Comparison of ENCODE assay signal across 17 mouse cellular contexts in genomic region chr13:95382418-95382817, GRCm38 (mm10). TPM values are rescaled to one million over a fixed set of nuclear protein-coding genes. Genes with fewer than 3 reads are reported as not detected.
DNase-seq lines count a peak whose midpoint lies in the region; ATAC-seq and TF ChIP-seq lines count a peak whose summit lies in the region.
"Had no signal": no experiment of that assay in that cellular context is flagged by ENCODE, and none has a peak within 500 bp of the region (broad histone marks: within the 10 kb centered on the region; RNA-seq: fewer than 3 reads in every experiment).

No protein-coding gene starts in this region.

- no peak overlapping the region for H3K9ac ChIP-seq in intestine, embryonic 16.5 days (ENCODE audit: low read depth, low read length)
- H3K9ac ChIP-seq: forebrain, postnatal 0 days; hindbrain, embryonic 14.5 days; intestine, embryonic 15.5 days; kidney, embryonic 15.5 days; limb, embryonic 15.5 days; midbrain, embryonic 15.5 days had no signal

- no peaks in the 10 kb centered on the region for H3K4me1 ChIP-seq in intestine, embryonic 16.5 days (ENCODE audit: control insufficient read depth, insufficient read depth, low read length)
- H3K4me1 ChIP-seq: intestine, embryonic 15.5 days; kidney, embryonic 15.5 days; limb, embryonic 15.5 days; midbrain, embryonic 15.5 days had no signal

- ATAC-seq in intestine, embryonic 16.5 days = no peak
- ATAC-seq: forebrain, postnatal 0 days; intestine, embryonic 15.5 days; midbrain, embryonic 15.5 days had no signal

- H3K4me2 ChIP-seq in myocyte (ENCODE audit: low read depth) = peak overlapping the region; percentile 45
- H3K4me2 ChIP-seq in intestine, embryonic 16.5 days (ENCODE audit: low read depth, low read length) = no peak overlapping the region
- H3K4me2 ChIP-seq: hindbrain, embryonic 14.5 days; intestine, embryonic 15.5 days; kidney, embryonic 15.5 days; limb, embryonic 15.5 days; midbrain, embryonic 15.5 days had no signal

- WGBS in intestine, embryonic 16.5 days = 59% methylated on average over 5 of the region's 5 CpGs

- peak overlapping the region; percentile 71 for H3K27ac ChIP-seq in gastrocnemius, adult 2 months
- H3K27ac ChIP-seq in intestine, embryonic 16.5 days (ENCODE audit: low read length) = no peak overlapping the region
- H3K27ac ChIP-seq: hindbrain, embryonic 14.5 days; intestine, embryonic 15.5 days; kidney, embryonic 15.5 days; limb, embryonic 15.5 days; midbrain, embryonic 15.5 days had no signal

- H3K36me3 ChIP-seq in myocyte (ENCODE audit: control insufficient read depth, insufficient read depth) = no peaks in the 10 kb centered on the region
- no peaks in the 10 kb centered on the region for H3K36me3 ChIP-seq in intestine, embryonic 16.5 days (ENCODE audit: control insufficient read depth, insufficient read depth, low read length)
- H3K36me3 ChIP-seq: intestine, embryonic 15.5 days; kidney, embryonic 15.5 days; limb, embryonic 15.5 days; midbrain, embryonic 15.5 days had no signal

- no peak for TF ChIP-seq POLR2A in myocyte (IDR thresholded peaks at IDR 0.05; ENCODE audit: insufficient read length, low read depth)

- H3K4me3 ChIP-seq in gastrocnemius, adult 2 months = no peak overlapping the region
- no peak overlapping the region for H3K4me3 ChIP-seq in myocyte
- H3K4me3 ChIP-seq in intestine, embryonic 16.5 days (ENCODE audit: low read length) = no peak overlapping the region
- H3K4me3 ChIP-seq: intestine, embryonic 15.5 days; kidney, embryonic 15.5 days; limb, embryonic 15.5 days; midbrain, embryonic 15.5 days had no signal

- H3ac ChIP-seq in myocyte (ENCODE audit: control insufficient read depth, insufficient read length) = no peak overlapping the region

- TF ChIP-seq CTCF in gastrocnemius, adult 2 months (IDR thresholded peaks at IDR 0.05) = no peak

- intact Hi-C loops in gastrocnemius, adult 2 months (cut with DNase I) = no loop called here
- intact Hi-C loops in heart, postnatal 10 days (cut with DNase I) = no loop called here
- intact Hi-C loops in heart, postnatal 36 days (cut with DNase I) = no loop called here

- DNase-seq in gastrocnemius, adult 2 months = peak; percentile 62
- no peak for DNase-seq in gastrocnemius, postnatal 10 days
- DNase-seq in heart, postnatal 10 days = peak; percentile 15 to 20
- no peak for DNase-seq in heart, postnatal 36 days
- peak; percentile 20 for DNase-seq in brain, adult 2 months (ENCODE audit: low read depth, low spot score)
- DNase-seq in spleen, postnatal 10 days (ENCODE audit: low spot score in 2 of 2) = no peak
- DNase-seq: cerebellum, adult 9-10 months; forebrain, postnatal 0 days; lung, adult 18-20 months; thymus, adult 2 months had no signal

- no peaks in the 10 kb centered on the region for H3K9me3 ChIP-seq in intestine, embryonic 16.5 days (ENCODE audit: control insufficient read depth, low read length)
- H3K9me3 ChIP-seq: intestine, embryonic 15.5 days; kidney, embryonic 15.5 days; limb, embryonic 15.5 days; midbrain, embryonic 15.5 days had no signal

- H3K27me3 ChIP-seq in myocyte (ENCODE audit: control insufficient read depth, insufficient read depth, insufficient read length) = no peaks in the 10 kb centered on the region
- H3K27me3 ChIP-seq in intestine, embryonic 16.5 days (replicated peaks; ENCODE audit: control insufficient read depth, insufficient read depth, low read length) = no peaks in the 10 kb centered on the region
- H3K27me3 ChIP-seq: intestine, embryonic 15.5 days; kidney, embryonic 15.5 days; limb, embryonic 15.5 days; midbrain, embryonic 15.5 days had no signal

- H3K79me2 ChIP-seq in myocyte (ENCODE audit: control insufficient read depth, insufficient read depth) = no peaks in the 10 kb centered on the region

TF ChIP-seq in myocyte, 11 proteins besides CTCF, POLR2A, EP300 and RAD21:
- TF ChIP-seq MYOD1 (IDR thresholded peaks at IDR 0.05; ENCODE audit: control insufficient read depth in 1 of 3, insufficient read length in 2 of 3, low read depth in 2 of 3) (peak in 1 of 3 experiments; percentile 80), POLR2AphosphoS2 (IDR thresholded peaks at IDR 0.05; ENCODE audit: insufficient read length, low read depth) (no peak), CEBPB (IDR thresholded peaks at IDR 0.05; ENCODE audit: insufficient read depth, poor library complexity, severe bottlenecking) (0 out of 2 replicates have a peak, but pooled peaks have one; percentile 16), SRF (IDR thresholded peaks at IDR 0.05; ENCODE audit: control insufficient read depth, insufficient read length, low read depth) (no peak)
TF ChIP-seq in myocyte: peak in this region for 2.

RNA-seq across cellular contexts. Expression of gene Aggf1, which starts 7.3 kb away (rescaled TPM):
- 10 to 100 TPM; 16.5 to 19.7 TPM for total RNA-seq in gastrocnemius, adult 2 months (2021)
- total RNA-seq in gastrocnemius, postnatal 10 days (2021) = 10 to 100 TPM; 17.2 to 18.0 TPM
- total RNA-seq in heart, postnatal 10 days (2021) = 10 to 100 TPM; 25.7 to 28.2 TPM
- 10 to 100 TPM; 20.6 to 22.1 TPM for total RNA-seq in heart, postnatal 36 days (2021)
- 12.3 TPM for polyA plus RNA-seq in myocyte (2012; fragmentation: generic; extraction: Trizol)
- polyA plus RNA-seq in intestine, embryonic 16.5 days (2015; fragmentation: Nextera tagmentation; extraction: Ambion mirVana) = 22.8 and 25.0 TPM in 2 replicates

RNA-seq across cellular contexts. Expression of gene Zbed3, which starts 59.0 kb away (rescaled TPM):
- total RNA-seq in gastrocnemius, adult 2 months (2021) = 1 to 10 TPM; 4.2 to 8.2 TPM
- 10 to 100 TPM; 15.1 to 15.6 TPM for total RNA-seq in gastrocnemius, postnatal 10 days (2021)
- 10 to 100 TPM; 29.2 to 30.0 TPM for total RNA-seq in heart, postnatal 10 days (2021)
- total RNA-seq in heart, postnatal 36 days (2021) = 10 to 100 TPM; 14.3 to 17.2 TPM
- 24.6 TPM for polyA plus RNA-seq in myocyte (2012; fragmentation: generic; extraction: Trizol)
- polyA plus RNA-seq in intestine, embryonic 16.5 days (2015; fragmentation: Nextera tagmentation; extraction: Ambion mirVana) = 38.5 and 43.4 TPM in 2 replicates

Comparison
In these comparisons a context has a peak if more than half of its experiments do, and no peak if none do; other contexts are left out.
1. DNase-seq: peak in gastrocnemius, adult 2 months (single experiment), heart, postnatal 10 days (2 of 2) and brain, adult 2 months (single experiment); none in gastrocnemius, postnatal 10 days (single experiment), heart, postnatal 36 days (0 of 2) and spleen, postnatal 10 days (0 of 2).